Mouse (Mus musculus) spleen, adult 2 months (tissue): ENCODE data around the gene Ndfip2. TPM values are rescaled to one million over a fixed set of nuclear protein-coding genes. Genes with fewer than 3 reads are reported as not detected.

Experiments used
- DNase-seq, 2 experiments: peaks; one replicate each; pipeline versions ENCODE4 v3.0.0 to v3.0.0-alpha.2; 2012 to 2021; ENCODE audit warnings: low spot score in 2 of 2, low read depth in 1 of 2
- H3K27ac ChIP-seq: fragments of 200-500 bp; 2 replicates; pipeline ENCODE4 v1.5.1; 2012; ENCODE audit warnings: low read length, inconsistent platforms; ENCODE audit not compliant: insufficient read depth
- H3K27me3 ChIP-seq: fragments of 200-500 bp; 2 replicates; pipeline ENCODE4 v1.6.1; 2012; ENCODE audit warnings: mild to moderate bottlenecking, moderate library complexity, low read length, inconsistent platforms; ENCODE audit not compliant: control insufficient read depth, insufficient read depth
- H3K36me3 ChIP-seq: fragments of 200-500 bp; 2 replicates; pipeline ENCODE4 v1.6.1; 2012; ENCODE audit warnings: mild to moderate bottlenecking, low read length, inconsistent platforms; ENCODE audit not compliant: control insufficient read depth, insufficient read depth
- H3K4me1 ChIP-seq: fragments of 200-500 bp; 2 replicates; pipeline ENCODE4 v1.6.1; 2011; ENCODE audit warnings: inconsistent platforms; ENCODE audit not compliant: control insufficient read depth, insufficient read depth, insufficient read length
- H3K4me3 ChIP-seq: fragments of 200-500 bp; 2 replicates; pipeline ENCODE4 v1.5.1; 2011; ENCODE audit warnings: mild to moderate bottlenecking, inconsistent platforms; ENCODE audit not compliant: insufficient read depth, insufficient read length; ENCODE audit errors: extremely low read depth
- CTCF ChIP-seq: fragments of 200-500 bp; IDR thresholded peaks from 2 replicates; pipeline ENCODE4 v1.5.1; 2011; ENCODE audit warnings: mild to moderate bottlenecking, inconsistent platforms; ENCODE audit not compliant: insufficient read depth, insufficient read length, insufficient replicate concordance; ENCODE audit errors: extremely low read depth
- POLR2A ChIP-seq: fragments of 200-500 bp; IDR thresholded peaks from 2 replicates; pipeline ENCODE4 v1.6.1; 2011; ENCODE audit warnings: low read depth, low read length, inconsistent platforms
- WGBS: fragments of 180-500 bp; shearing (Covaris S2); methylation state at CpG from one replicate; pipeline ENCODE4 v1.1.7; 2018; 5-methylcytosine and 5-hydroxymethylcytosine counted together
- polyA plus RNA-seq: library from polyadenylated mRNA; depleted of rRNA; stranded (reverse); fragments of >200 nt; gene quantifications from 2 replicates; pipeline ENCODE4 v1.2.3, GENCODE M21; 2012

The Ndfip2 gene
- polyA plus RNA-seq, 1 experiment = 17.3 TPM

DNA sequence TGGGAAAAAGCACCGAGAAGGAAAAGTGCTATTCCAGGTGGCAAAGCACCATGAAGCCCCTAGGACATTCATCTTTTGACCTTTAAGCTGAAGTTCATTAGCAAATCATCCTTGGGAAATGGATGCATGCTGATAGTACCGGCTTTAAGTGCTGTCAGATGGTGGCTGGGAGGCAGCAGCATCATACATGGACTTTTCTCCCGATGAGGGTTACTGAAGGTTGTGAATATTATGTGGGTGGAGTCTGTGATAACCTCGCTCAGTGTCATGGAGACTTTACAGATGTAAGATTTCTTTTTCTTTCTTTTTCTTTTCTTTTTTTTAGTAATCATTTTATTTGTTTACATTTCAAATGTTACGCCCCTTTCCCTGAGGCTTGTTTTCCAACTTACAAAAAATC lies 18.9 kb downstream of the Ndfip2 start:
- no peak overlapping the region for H3K4me3 ChIP-seq
- WGBS = 90% methylated on average over 5 of the region's 5 CpGs
- no peaks in the 10 kb centered on the region for H3K4me1 ChIP-seq
- H3K27me3 ChIP-seq = no peaks in the 10 kb centered on the region
- H3K27ac ChIP-seq = no peak overlapping the region
- TF ChIP-seq CTCF = no peak
- TF ChIP-seq POLR2A = no peak
- H3K36me3 ChIP-seq = no peaks in the 10 kb centered on the region
- DNase-seq = no peak

- TF ChIP-seq POLR2A (no peak), CTCF (no peak)
- Histone ChIP-seq H3K36me3 (peaks cover 1% of the 10 kb centered on the region), H3K27me3 (no peaks in the 10 kb centered on the region), H3K4me3 (no peak overlapping the region), H3K27ac (no peak overlapping the region), H3K4me1 (no peaks in the 10 kb centered on the region)
- 92% methylated on average over 3 of the region's 3 CpGs for WGBS
- no peak for DNase-seq
Observed at GRCm38 (mm10) chr14:105284062-105284461, 25.7 kb downstream of the Ndfip2 start.

DNA sequence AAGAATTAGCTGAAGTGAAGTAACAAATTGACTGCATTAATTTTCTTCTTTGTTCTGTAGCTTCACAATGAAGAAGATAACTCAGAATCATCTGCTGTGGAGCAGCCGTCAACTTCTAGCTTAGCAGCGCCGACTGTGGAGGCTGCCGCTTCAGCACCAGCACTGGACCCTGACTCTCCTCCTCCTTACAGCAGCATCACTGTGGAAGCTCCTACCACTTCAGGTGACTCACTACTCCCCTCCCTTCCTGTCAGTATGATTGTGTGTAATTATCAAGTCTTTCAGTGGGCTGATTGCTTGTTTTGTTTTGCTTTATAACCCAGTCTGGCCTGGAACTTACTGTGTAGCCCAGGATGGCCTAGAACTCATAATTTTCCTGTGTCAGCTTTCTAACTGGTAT lies 29.2 kb downstream of the Ndfip2 start:
- Histone ChIP-seq H3K4me3 (no peak overlapping the region), H3K27me3 (no peaks in the 10 kb centered on the region), H3K4me1 (no peaks in the 10 kb centered on the region), H3K36me3 (peaks cover 8% of the 10 kb centered on the region), H3K27ac (no peak overlapping the region)
- no peak for DNase-seq
- 97% methylated on average over 4 of the region's 4 CpGs for WGBS
- no peak for TF ChIP-seq POLR2A
- no peak for TF ChIP-seq CTCF

- TF ChIP-seq POLR2A = no peak
- Histone ChIP-seq H3K4me1 (no peaks in the 10 kb centered on the region), H3K36me3 (peaks cover 10% of the 10 kb centered on the region), H3K27ac (no peak overlapping the region), H3K4me3 (no peak overlapping the region), H3K27me3 (no peaks in the 10 kb centered on the region)
- DNase-seq = no peak
- 84% methylated on average over 2 of the region's 2 CpGs for WGBS
Observed at GRCm38 (mm10) chr14:105287972-105288371, 29.6 kb downstream of the Ndfip2 start.

GRCm38 (mm10) chr14:105288529-105288928 lies 30.2 kb downstream of the Ndfip2 start:
- Histone ChIP-seq H3K36me3 (peaks cover 12% of the 10 kb centered on the region), H3K4me3 (no peak overlapping the region), H3K27ac (no peak overlapping the region), H3K4me1 (no peaks in the 10 kb centered on the region), H3K27me3 (no peaks in the 10 kb centered on the region)
- TF ChIP-seq POLR2A (no peak), CTCF (no peak)
- WGBS = 67% methylated on average over 4 of the region's 4 CpGs
- DNase-seq = no peak

- H3K4me3 ChIP-seq = no peak overlapping the region
- H3K36me3 ChIP-seq = peaks cover 13% of the 10 kb centered on the region
- no peaks in the 10 kb centered on the region for H3K27me3 ChIP-seq
- no peak for DNase-seq
- no peak overlapping the region for H3K27ac ChIP-seq
- no peak for TF ChIP-seq POLR2A
- no peaks in the 10 kb centered on the region for H3K4me1 ChIP-seq
- 94% methylated on average over 9 of the region's 9 CpGs for WGBS
Observed at GRCm38 (mm10) chr14:105292139-105292538, 33.8 kb downstream of the Ndfip2 start.

DNA sequence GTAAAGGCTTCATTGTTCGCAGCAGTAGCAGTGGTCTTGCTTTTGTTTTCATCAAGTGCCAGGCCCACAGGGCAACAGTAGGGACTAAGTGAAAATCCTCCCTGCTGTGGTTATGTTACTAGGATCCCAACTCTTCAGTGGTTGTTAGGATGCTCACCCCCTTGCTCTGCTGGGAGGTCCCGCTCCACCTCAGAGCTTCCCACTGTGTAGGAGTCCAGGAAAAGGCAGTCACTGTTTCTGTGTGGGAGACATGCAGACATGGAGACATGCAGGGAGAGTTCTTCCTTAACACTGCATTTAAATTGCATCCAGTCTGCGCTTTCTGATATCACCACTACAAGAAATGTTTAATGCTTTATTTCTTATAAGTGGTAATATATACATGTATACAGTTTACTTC lies 35.4 kb downstream of the Ndfip2 start:
- 90% methylated on average over 3 of the region's 3 CpGs for WGBS
- H3K4me1 ChIP-seq = no peaks in the 10 kb centered on the region
- H3K36me3 ChIP-seq = peaks cover 12% of the 10 kb centered on the region
- no peak overlapping the region for H3K27ac ChIP-seq
- no peak for DNase-seq
- H3K4me3 ChIP-seq = no peak overlapping the region
- TF ChIP-seq CTCF = no peak
- no peak for TF ChIP-seq POLR2A
- no peaks in the 10 kb centered on the region for H3K27me3 ChIP-seq
